Mouse (Mus musculus): ENCODE data around the gene Ephb1. TPM values are rescaled to one million over a fixed set of nuclear protein-coding genes. Genes with fewer than 3 reads are reported as not detected.

Gene Ephb1
- polyA plus RNA-seq, 1 experiment, result 3.0 TPM

GRCm38 (mm10) chr9:101939006-101939405 is 415.5 kb downstream of the Ephb1 start:
- Histone ChIP-seq H3K27me3 (ENCODE audit: control insufficient read depth, insufficient read depth, low read length) (no peaks in the 10 kb centered on the region), H3K4me3 (ENCODE audit: control insufficient read depth, low read depth, low read length) (no peak overlapping the region), H3K27ac (ENCODE audit: control insufficient read depth, insufficient read depth, low read depth, low read length) (no peak overlapping the region), H3K4me1 (ENCODE audit: control insufficient read depth, insufficient read depth, low read length) (no peaks in the 10 kb centered on the region), H3K36me3 (ENCODE audit: control insufficient read depth, insufficient read depth, low read length) (no peaks in the 10 kb centered on the region)
- TF ChIP-seq POLR2A (IDR thresholded peaks at IDR 0.05; ENCODE audit: control insufficient read depth, low read depth, low read length) (no peak), CTCF (IDR thresholded peaks at IDR 0.05; ENCODE audit: control insufficient read depth, insufficient read depth, insufficient replicate concordance, low read depth, low read length) (no peak)

- Histone ChIP-seq H3K27ac (ENCODE audit: control insufficient read depth, insufficient read depth, low read depth, low read length) (no peak overlapping the region), H3K27me3 (ENCODE audit: control insufficient read depth, insufficient read depth, low read length) (no peaks in the 10 kb centered on the region), H3K4me3 (ENCODE audit: control insufficient read depth, low read depth, low read length) (no peak overlapping the region), H3K4me1 (ENCODE audit: control insufficient read depth, insufficient read depth, low read length) (no peaks in the 10 kb centered on the region), H3K36me3 (ENCODE audit: control insufficient read depth, insufficient read depth, low read length) (no peaks in the 10 kb centered on the region)
- TF ChIP-seq POLR2A (IDR thresholded peaks at IDR 0.05; ENCODE audit: control insufficient read depth, low read depth, low read length), result no peak
- no peak for TF ChIP-seq CTCF (IDR thresholded peaks at IDR 0.05; ENCODE audit: control insufficient read depth, insufficient read depth, insufficient replicate concordance, low read depth, low read length)
These were observed 416.4 kb downstream of the Ephb1 start for GRCm38 (mm10) chr9:101938066-101938465.

- TF ChIP-seq POLR2A (IDR thresholded peaks at IDR 0.05; ENCODE audit: control insufficient read depth, low read depth, low read length) (no peak), CTCF (IDR thresholded peaks at IDR 0.05; ENCODE audit: control insufficient read depth, insufficient read depth, insufficient replicate concordance, low read depth, low read length) (no peak)
- no peaks in the 10 kb centered on the region for H3K36me3 ChIP-seq (ENCODE audit: control insufficient read depth, insufficient read depth, low read length)
- H3K27ac ChIP-seq (ENCODE audit: control insufficient read depth, insufficient read depth, low read depth, low read length), result no peak overlapping the region
- H3K4me1 ChIP-seq (ENCODE audit: control insufficient read depth, insufficient read depth, low read length), result no peaks in the 10 kb centered on the region
- H3K27me3 ChIP-seq (ENCODE audit: control insufficient read depth, insufficient read depth, low read length), result no peaks in the 10 kb centered on the region
- no peak overlapping the region for H3K4me3 ChIP-seq (ENCODE audit: control insufficient read depth, low read depth, low read length)
These were observed 419.6 kb downstream of the Ephb1 start for GRCm38 (mm10) chr9:101934887-101935286.

GRCm38 (mm10) chr9:101933946-101934573 is 420.4 kb downstream of the Ephb1 start:
- no peak overlapping the region for H3K27ac ChIP-seq (ENCODE audit: control insufficient read depth, insufficient read depth, low read depth, low read length)
- H3K36me3 ChIP-seq (ENCODE audit: control insufficient read depth, insufficient read depth, low read length), result no peaks in the 10 kb centered on the region
- H3K4me3 ChIP-seq (ENCODE audit: control insufficient read depth, low read depth, low read length), result no peak overlapping the region
- H3K4me1 ChIP-seq (ENCODE audit: control insufficient read depth, insufficient read depth, low read length), result no peaks in the 10 kb centered on the region
- H3K27me3 ChIP-seq (ENCODE audit: control insufficient read depth, insufficient read depth, low read length), result no peaks in the 10 kb centered on the region
- TF ChIP-seq CTCF (IDR thresholded peaks at IDR 0.05; ENCODE audit: control insufficient read depth, insufficient read depth, insufficient replicate concordance, low read depth, low read length), result no peak
- no peak for TF ChIP-seq POLR2A (IDR thresholded peaks at IDR 0.05; ENCODE audit: control insufficient read depth, low read depth, low read length)

GRCm38 (mm10) chr9:101924829-101925228 is 429.7 kb downstream of the Ephb1 start:
- Histone ChIP-seq H3K4me1 (ENCODE audit: control insufficient read depth, insufficient read depth, low read length) (no peaks in the 10 kb centered on the region), H3K4me3 (ENCODE audit: control insufficient read depth, low read depth, low read length) (no peak overlapping the region), H3K27me3 (ENCODE audit: control insufficient read depth, insufficient read depth, low read length) (no peaks in the 10 kb centered on the region), H3K36me3 (ENCODE audit: control insufficient read depth, insufficient read depth, low read length) (no peaks in the 10 kb centered on the region), H3K27ac (ENCODE audit: control insufficient read depth, insufficient read depth, low read depth, low read length) (no peak overlapping the region)
- no peak for TF ChIP-seq CTCF (IDR thresholded peaks at IDR 0.05; ENCODE audit: control insufficient read depth, insufficient read depth, insufficient replicate concordance, low read depth, low read length)
- TF ChIP-seq POLR2A (IDR thresholded peaks at IDR 0.05; ENCODE audit: control insufficient read depth, low read depth, low read length), result no peak

- TF ChIP-seq CTCF (IDR thresholded peaks at IDR 0.05; ENCODE audit: control insufficient read depth, insufficient read depth, insufficient replicate concordance, low read depth, low read length), result no peak
- no peak for TF ChIP-seq POLR2A (IDR thresholded peaks at IDR 0.05; ENCODE audit: control insufficient read depth, low read depth, low read length)
- Histone ChIP-seq H3K27ac (ENCODE audit: control insufficient read depth, insufficient read depth, low read depth, low read length) (no peak overlapping the region), H3K4me3 (ENCODE audit: control insufficient read depth, low read depth, low read length) (no peak overlapping the region), H3K4me1 (ENCODE audit: control insufficient read depth, insufficient read depth, low read length) (no peaks in the 10 kb centered on the region), H3K27me3 (ENCODE audit: control insufficient read depth, insufficient read depth, low read length) (no peaks in the 10 kb centered on the region), H3K36me3 (ENCODE audit: control insufficient read depth, insufficient read depth, low read length) (no peaks in the 10 kb centered on the region)
These were observed 431.6 kb downstream of the Ephb1 start for GRCm38 (mm10) chr9:101922846-101923245.

- H3K4me3 ChIP-seq (ENCODE audit: control insufficient read depth, low read depth, low read length), result no peak overlapping the region
- no peaks in the 10 kb centered on the region for H3K4me1 ChIP-seq (ENCODE audit: control insufficient read depth, insufficient read depth, low read length)
- no peak overlapping the region for H3K27ac ChIP-seq (ENCODE audit: control insufficient read depth, insufficient read depth, low read depth, low read length)
- no peaks in the 10 kb centered on the region for H3K27me3 ChIP-seq (ENCODE audit: control insufficient read depth, insufficient read depth, low read length)
- no peaks in the 10 kb centered on the region for H3K36me3 ChIP-seq (ENCODE audit: control insufficient read depth, insufficient read depth, low read length)
- TF ChIP-seq POLR2A (IDR thresholded peaks at IDR 0.05; ENCODE audit: control insufficient read depth, low read depth, low read length) (no peak), CTCF (IDR thresholded peaks at IDR 0.05; ENCODE audit: control insufficient read depth, insufficient read depth, insufficient replicate concordance, low read depth, low read length) (no peak)
These were observed 435.2 kb downstream of the Ephb1 start for GRCm38 (mm10) chr9:101919324-101919723.
